Mouse (Mus musculus) embryonic fibroblast, embryonic 13.5 days (primary cell): ENCODE measurements at regions not wholly inside any gene's neighbourhood (a gene's known extent, or its start where the extent isn't known, plus 50 kb on each side); places are given as distances from the start of the nearest gene placed in this dataset.

Experiments used
- CTCF ChIP-seq: IDR thresholded peaks from 2 replicates; pipeline ENCODE4 v1.5.1; 2011; ENCODE audit warnings: mild to moderate bottlenecking, control low read depth, low read length, moderate library complexity, borderline replicate concordance; ENCODE audit not compliant: insufficient read depth
- POLR2A ChIP-seq: IDR thresholded peaks from 2 replicates; pipeline ENCODE4 v1.6.1; 2011; ENCODE audit warnings: low read depth, mild to moderate bottlenecking, control low read depth, low read length, moderate library complexity

DNA sequence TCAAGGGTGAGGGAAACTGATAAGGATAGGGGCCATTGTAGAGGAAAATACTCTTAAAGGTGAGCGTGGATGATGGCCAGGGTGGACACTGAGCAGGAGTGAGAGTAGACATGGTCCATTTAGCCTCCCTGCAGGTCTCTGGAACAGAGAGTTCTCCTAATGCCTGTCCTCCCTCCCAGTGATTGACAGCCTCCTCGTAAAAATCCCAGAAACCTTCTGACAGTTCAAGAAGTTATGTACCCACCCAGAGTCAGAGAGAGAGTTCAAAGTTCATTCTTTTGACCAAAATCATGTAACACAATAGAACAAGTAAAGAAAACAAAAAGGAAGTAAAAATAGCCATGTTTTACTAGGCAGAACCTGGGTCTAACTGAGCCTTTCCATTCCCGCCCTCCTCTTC lies 64.5 kb upstream of the Nt5e start:
- TF ChIP-seq POLR2A (no peak), CTCF (no peak)
